Mouse (Mus musculus): ENCODE measurements around the gene Diaph3.

Diaph3 gene

DNA sequence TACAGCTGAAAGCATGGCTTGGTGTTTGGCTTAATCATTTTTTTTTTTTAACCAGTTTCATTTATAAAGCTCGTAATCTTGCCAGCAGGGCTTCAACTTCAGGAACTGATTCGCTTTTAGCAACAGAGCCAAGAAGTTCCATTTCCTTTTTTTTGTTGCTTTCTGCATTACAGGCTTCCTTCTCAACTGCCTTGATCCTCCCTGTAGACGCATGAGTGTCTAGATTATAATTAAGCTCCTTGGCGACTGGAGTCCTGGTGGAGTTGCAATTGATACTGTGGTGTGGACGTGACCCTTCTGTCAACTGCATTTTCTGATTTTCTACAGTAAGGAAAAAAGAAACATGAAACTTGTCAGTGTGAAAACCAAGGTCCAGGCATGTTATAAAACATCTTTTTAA is 484.8 kb downstream of the Diaph3 start:
- no peak for DNase-seq (ENCODE audit: low spot score in 2 of 2)

DNA sequence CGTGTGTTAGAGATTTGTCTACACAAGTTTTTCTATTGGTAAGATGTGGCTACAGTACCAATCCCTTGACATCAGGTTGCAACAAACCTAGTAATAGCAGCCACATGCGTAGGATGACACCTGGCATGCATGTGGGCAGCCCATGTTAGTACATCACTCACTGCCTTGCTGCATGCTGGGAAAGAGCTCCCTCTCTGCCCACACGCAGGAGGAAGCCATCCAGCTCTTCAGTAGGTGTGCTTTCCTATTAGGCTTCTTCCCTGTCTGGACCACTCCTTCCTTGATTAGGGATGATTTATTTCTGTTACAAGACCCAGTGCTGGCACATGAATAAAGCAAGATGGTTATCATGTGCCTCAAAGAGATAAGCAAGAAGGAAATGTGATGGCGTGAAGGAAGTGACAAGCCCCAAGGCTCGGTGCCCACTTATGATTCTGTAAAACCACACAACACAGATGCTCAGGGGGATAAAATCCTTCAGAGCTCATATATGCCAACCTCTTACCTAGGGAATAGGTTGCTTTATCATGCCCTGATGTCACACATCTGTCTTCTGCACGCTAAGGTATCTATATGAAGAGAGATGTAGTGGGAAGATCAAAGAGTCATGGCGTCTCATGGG is 494.4 kb downstream of the Diaph3 start:
- no peak for DNase-seq (ENCODE audit: low spot score in 2 of 2)

DNA sequence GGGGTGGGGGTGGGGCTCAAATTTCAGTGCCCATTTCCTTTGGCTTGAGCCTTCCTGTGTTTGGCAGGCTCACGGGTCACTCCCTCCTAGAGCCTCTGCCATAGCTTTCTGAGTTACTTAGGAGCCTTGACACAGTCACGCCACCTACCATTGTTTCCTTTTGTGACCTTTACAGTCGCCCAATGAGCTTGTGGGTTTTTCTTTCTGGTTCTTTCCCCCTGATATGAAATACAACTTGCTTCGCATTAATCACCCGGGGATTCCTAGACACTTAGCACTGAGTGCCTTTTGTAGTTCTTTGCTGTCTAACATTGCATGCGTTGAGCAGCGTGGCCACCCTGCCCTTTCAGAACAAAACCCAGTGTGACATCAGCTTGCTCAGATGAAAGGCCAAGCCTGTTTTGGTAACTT is 498.2 kb downstream of the Diaph3 start:
- DNase-seq (ENCODE audit: low spot score in 2 of 2), result no peak

DNA sequence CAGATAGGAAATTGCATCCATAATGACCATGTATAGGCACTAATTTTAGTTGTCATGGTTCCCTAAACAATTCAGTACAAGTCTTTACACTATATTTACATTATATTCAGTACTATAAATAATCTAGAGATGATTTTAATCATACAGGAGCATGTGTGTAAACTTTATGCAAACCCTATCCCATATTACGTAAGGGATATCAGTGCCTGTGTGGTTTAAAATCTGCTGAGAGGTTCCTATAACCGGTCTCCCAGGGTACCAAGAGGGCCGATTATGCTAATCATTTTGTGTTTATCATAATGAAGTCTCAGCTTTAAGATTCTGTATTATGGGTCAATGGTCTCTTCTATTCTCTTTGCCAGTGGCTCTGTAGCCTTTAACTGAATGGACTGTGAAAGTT is 499.2 kb downstream of the Diaph3 start:
- DNase-seq (ENCODE audit: low spot score in 2 of 2), result no peak

DNA sequence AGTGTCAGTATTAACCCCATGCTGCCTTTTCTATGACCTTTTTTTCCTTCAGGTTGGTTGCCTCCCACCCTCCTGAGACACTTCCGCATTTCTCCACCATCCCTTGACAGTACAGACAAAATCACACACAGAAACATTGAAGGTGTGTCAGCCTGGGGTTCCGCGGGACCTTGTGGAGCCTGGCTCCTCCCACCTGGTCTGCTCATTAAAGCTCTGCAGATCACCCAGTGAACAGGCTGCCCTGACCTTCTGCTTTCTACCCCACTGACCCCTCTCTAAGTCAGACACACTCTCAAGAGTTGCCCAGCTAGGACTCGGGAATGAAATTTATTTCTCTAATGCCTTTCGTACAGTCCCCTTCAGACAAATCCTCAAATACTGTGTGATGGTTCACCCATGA is 500.9 kb downstream of the Diaph3 start:
- DNase-seq (ENCODE audit: low spot score in 2 of 2), result no peak

DNA sequence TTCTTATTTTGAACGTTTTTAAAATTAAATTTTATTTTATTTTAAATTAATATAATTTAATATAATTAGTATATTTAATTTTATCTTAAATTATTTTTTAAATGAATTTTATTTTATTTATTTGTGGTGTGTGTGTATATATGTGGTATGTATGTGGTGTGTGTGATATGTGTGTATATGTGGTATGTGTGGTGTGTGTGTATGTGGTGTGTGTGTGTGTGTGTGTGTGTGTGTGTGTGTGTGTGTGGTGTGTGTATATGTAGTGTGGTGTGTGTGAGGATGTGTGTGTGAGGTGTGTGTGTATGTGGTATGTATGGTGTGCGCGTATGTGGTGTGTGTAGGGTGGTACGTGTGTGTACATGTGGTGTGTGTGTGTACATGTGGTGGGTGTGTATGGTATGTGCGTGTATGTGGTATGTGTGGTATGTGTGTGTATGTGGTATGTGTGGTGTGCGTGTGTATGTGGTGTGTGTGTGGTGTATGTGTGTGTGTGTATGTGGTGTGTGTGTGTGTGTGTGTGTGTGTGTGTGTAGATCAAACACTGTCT is 505.4 kb downstream of the Diaph3 start:
- DNase-seq (ENCODE audit: low spot score in 2 of 2), result no peak

DNA sequence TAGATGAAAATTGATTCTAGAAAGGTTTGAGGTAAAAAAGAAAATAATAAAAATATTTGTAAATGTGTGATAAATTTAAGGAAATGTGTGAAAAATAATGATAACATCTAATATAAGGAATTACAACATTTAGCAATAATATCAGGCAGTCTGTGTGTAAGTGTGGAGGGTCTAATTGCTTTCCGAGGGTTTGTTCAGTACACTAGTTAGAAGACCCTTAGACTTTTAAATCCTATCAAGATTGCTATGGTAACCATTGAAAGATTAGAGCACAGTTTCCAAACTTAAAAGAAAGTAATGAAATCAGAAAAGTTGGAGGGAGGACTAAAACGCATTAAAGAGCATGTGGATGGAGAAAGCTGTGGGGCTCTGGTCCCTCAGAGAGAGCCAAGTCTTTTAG is 506.0 kb downstream of the Diaph3 start:
- DNase-seq (ENCODE audit: low spot score in 2 of 2), result no peak

DNA sequence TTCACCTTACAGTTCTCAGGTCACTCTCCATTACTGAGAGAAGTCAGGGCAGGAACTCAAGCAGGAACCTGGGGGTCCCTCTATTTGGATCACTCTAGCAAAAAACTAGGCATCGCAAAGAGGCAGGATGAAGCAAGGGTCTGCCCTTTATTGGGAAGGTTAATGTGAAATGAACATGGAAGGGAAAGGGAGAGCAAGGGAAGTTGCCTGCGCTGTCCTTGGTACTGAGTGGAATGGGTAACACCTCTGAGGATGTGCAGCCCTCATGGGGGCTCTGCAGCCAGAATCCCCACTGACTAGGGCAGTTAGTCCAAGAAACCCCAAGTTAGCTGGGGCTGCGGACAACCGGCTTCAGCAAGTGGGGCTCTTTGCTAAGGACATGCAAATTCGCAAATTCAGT is 507.2 kb downstream of the Diaph3 start:
- DNase-seq (ENCODE audit: low spot score in 2 of 2), result no peak

DNA sequence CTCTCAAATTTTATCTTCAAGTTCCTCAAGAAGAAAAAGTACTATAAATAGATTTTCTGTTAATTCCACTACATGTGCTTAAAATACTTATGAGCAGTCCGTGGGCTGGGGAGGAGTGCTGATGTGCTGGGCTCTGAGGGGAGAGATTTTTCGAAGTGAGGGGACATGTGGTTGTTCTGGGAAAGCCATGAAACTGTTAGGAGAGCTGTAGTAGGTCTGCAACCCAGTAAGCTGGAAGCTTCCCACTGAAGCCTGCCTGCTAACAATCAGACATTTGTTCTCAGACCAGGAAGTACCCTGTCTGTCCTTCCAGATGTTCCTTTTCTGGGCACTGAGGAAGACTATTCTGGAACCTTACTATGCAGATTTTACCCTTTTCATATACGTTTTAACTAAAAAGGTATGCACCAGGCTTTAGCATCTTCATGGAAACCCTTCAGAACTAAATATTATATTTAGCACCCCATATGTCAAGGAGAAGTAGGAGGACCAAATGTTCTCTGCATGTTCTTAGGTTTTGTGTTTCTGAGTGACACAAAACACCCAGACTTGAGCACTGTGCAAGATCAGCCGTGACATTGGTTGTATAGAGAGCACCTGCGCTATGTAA is 516.1 kb downstream of the Diaph3 start:
- no peak for DNase-seq (ENCODE audit: low spot score in 2 of 2)

DNA sequence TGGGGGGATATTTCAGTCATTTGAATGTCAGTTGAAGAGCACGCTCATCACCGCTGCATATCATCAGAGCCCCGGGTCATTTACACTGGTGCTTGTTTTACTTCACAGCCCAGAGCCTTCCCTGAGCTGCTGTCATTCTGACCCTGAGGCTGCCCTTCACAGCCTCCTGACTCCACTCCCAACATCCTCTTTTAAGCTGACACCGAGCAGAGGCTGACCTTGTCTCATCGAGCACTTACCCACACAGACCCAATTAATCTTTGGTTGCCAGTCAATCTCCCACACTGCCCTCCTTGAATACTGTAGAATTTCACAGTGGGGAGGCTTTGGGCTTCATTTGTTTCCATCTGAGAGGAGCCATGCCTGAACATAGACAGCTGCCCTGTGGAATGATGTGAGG is 521.4 kb downstream of the Diaph3 start:
- no peak for DNase-seq (ENCODE audit: low spot score in 2 of 2)
